Mouse (Mus musculus): ENCODE results near the gene Zfr. TPM values are rescaled to one million over a fixed set of nuclear protein-coding genes. Genes with fewer than 3 reads are reported as not detected.

Zfr gene
- total and polyA plus RNA-seq, 3 experiments = 65.3 to 421 (median 77.6) TPM

DNA sequence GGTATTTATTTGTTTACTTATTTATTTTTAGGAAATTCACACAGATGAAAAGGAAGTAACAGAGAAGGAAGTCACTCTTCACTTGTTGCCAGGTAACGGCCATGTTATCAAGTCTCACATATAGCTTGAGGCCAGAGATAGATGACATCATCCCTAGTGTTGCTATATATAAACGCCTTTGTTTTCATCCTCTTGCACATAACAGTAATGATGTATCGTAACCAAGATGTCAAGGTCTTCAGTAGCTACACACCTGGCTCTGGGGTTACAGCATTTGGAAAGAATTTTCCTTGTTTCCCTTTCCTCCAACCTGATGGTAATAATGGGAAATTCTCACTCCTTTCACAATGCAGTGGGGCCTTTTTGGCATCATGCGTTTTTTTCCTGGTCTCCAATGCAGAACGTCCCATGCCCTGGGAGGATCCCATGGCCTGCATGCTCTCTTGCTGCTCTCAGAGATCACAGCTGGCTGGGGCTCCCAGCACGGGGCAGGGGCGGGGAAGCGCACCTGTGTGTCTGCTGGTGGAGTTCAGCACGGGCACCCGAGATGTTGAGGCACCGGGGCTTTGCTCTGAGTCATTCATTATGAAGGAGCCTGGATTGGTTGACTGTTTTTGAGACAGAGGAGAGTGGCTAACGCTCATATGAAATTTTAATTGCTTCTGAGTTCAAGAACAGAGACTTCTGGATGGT, 112.8 kb downstream of the Zfr start:
- H3K4me1 ChIP-seq (ENCODE audit: insufficient read depth, low read depth, low read length) = peaks cover 52% of the 10 kb centered on the region

DNA sequence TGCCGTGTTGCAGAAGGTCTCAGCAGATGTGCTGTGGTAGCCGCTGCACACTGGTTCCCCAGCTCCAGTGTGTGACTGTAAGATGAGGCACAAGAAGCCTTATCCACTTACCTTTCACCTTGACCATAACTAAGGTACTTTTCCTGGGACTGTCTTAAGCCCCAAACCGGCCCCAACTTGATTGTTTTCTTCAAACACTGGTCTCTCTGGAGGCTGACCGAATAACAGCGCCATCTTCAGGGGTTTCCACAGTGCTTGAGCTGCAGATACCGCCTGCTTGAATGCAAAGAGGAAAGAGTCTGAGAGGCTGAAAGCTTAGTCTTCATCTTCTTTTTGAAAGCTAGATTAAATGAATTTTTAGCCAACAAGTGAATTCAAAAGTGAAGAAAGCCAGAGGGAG, 113.8 kb downstream of the Zfr start:
- TF ChIP-seq CTCF (IDR thresholded peaks at IDR 0.05; ENCODE audit: low read depth, low read length) = no peak
- TF ChIP-seq TAL1 (conservative IDR thresholded peaks at IDR 0.05; ENCODE audit: low read depth, low read length) = no peak
- TF ChIP-seq POLR2AphosphoS5 (IDR thresholded peaks at IDR 0.05; ENCODE audit: insufficient replicate concordance, low read depth, low read length) = no peak
- no peak for TF ChIP-seq GATA2 (IDR thresholded peaks at IDR 0.05; ENCODE audit: borderline replicate concordance, low read depth, low read length)
- TF ChIP-seq GATA1 (IDR thresholded peaks at IDR 0.05; ENCODE audit: borderline replicate concordance, low read length) = no peak
- Histone ChIP-seq H3K36me3 (replicated peaks) (peaks cover 77% of the 10 kb centered on the region), H3K4me1 (ENCODE audit: insufficient read depth, low read depth, low read length) (peaks cover 43% of the 10 kb centered on the region), H3K4me3 (ENCODE audit: low read depth, low read length) (no peak overlapping the region), H3K27me3 (ENCODE audit: insufficient read depth, low read length) (no peaks in the 10 kb centered on the region), H3K9me3 (replicated peaks) (no peaks in the 10 kb centered on the region)
- no peak for DNase-seq (ENCODE audit: low spot score)
- ATAC-seq (ENCODE audit: extremely low read depth, insufficient number of reproducible peaks, low FRiP score, poor library complexity, severe bottlenecking) = no peak

More for the DNA sequence above, 112.8 kb downstream of the Zfr start:
- peak; percentile 92 for ATAC-seq (ENCODE audit: extremely low read depth, insufficient number of reproducible peaks, low FRiP score, poor library complexity, severe bottlenecking)
- peaks cover 73% of the 10 kb centered on the region for H3K36me3 ChIP-seq (replicated peaks)
- no peak for TF ChIP-seq TAL1 (conservative IDR thresholded peaks at IDR 0.05; ENCODE audit: low read depth, low read length)
- TF ChIP-seq CTCF (IDR thresholded peaks at IDR 0.05; ENCODE audit: low read depth, low read length) = no peak
- no peak for TF ChIP-seq GATA2 (IDR thresholded peaks at IDR 0.05; ENCODE audit: borderline replicate concordance, low read depth, low read length)
- no peak for TF ChIP-seq POLR2AphosphoS5 (IDR thresholded peaks at IDR 0.05; ENCODE audit: insufficient replicate concordance, low read depth, low read length)
- no peak for TF ChIP-seq GATA1 (IDR thresholded peaks at IDR 0.05; ENCODE audit: borderline replicate concordance, low read length)
- H3K9me3 ChIP-seq (replicated peaks) = no peaks in the 10 kb centered on the region
- H3K4me3 ChIP-seq (ENCODE audit: low read depth, low read length) = no peak overlapping the region; the same call in 1 of the 2 replicates
- DNase-seq (ENCODE audit: low spot score) = peak; percentile 52
- H3K27me3 ChIP-seq (ENCODE audit: insufficient read depth, low read length) = no peaks in the 10 kb centered on the region

DNA sequence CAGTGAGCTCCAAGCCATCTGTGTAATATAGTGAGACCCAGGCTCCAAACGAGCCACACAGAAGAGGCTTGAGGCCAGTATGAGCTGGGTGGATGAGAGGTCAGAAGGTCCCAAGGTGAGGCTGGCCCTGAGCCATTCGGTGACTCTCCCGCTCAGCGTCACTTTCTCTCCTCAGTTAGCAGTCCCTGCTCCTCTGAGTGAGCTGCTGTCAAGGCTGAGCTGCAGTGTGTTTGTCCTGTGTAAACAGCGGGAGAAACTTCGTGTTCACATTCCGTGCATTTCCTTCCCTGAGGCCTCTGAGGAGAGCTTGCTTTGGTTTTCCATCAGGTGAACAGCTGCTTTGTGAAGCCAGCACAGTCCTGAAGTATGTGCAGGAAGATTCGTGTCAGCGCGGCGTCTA, 114.8 kb downstream of the Zfr start:
- no peak overlapping the region for H3K4me3 ChIP-seq (ENCODE audit: low read depth, low read length)
- peaks cover 78% of the 10 kb centered on the region for H3K36me3 ChIP-seq (replicated peaks)
- TF ChIP-seq GATA2 (IDR thresholded peaks at IDR 0.05; ENCODE audit: borderline replicate concordance, low read depth, low read length) (no peak), CTCF (IDR thresholded peaks at IDR 0.05; ENCODE audit: low read depth, low read length) (no peak), TAL1 (conservative IDR thresholded peaks at IDR 0.05; ENCODE audit: low read depth, low read length) (no peak), POLR2AphosphoS5 (IDR thresholded peaks at IDR 0.05; ENCODE audit: insufficient replicate concordance, low read depth, low read length) (no peak), GATA1 (IDR thresholded peaks at IDR 0.05; ENCODE audit: borderline replicate concordance, low read length) (no peak)
- no peaks in the 10 kb centered on the region for H3K27me3 ChIP-seq (ENCODE audit: insufficient read depth, low read length)
- ATAC-seq (ENCODE audit: extremely low read depth, insufficient number of reproducible peaks, low FRiP score, poor library complexity, severe bottlenecking) = no peak
- H3K4me1 ChIP-seq (ENCODE audit: insufficient read depth, low read depth, low read length) = peaks cover 34% of the 10 kb centered on the region
- H3K9me3 ChIP-seq (replicated peaks) = no peaks in the 10 kb centered on the region
- no peak for DNase-seq (ENCODE audit: low spot score)

DNA sequence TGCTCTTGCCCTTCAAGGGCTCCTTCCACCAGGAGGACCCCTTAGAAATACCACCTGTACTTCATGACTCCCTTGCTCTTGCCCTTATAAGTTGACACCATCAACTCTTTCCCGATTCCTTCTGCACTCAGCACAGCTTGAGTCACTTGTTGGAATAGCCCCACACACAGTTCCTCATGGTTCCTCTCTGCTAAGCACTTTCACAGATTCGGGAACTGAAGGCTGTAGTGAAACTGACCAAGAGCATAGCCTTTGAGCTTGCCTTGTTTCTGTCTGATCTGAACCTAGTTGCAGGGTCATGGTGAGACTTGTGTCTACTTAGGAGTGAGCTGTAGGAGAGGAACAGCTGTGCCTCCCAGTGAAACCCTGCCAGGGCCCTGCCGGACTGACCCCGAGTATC, 115.4 kb downstream of the Zfr start:
- Histone ChIP-seq H3K4me3 (ENCODE audit: low read depth, low read length) (no peak overlapping the region), H3K36me3 (replicated peaks) (peaks cover 79% of the 10 kb centered on the region), H3K27me3 (ENCODE audit: insufficient read depth, low read length) (no peaks in the 10 kb centered on the region), H3K9me3 (replicated peaks) (no peaks in the 10 kb centered on the region), H3K4me1 (ENCODE audit: insufficient read depth, low read depth, low read length) (peaks cover 30% of the 10 kb centered on the region)
- TF ChIP-seq CTCF (IDR thresholded peaks at IDR 0.05; ENCODE audit: low read depth, low read length) (no peak), POLR2AphosphoS5 (IDR thresholded peaks at IDR 0.05; ENCODE audit: insufficient replicate concordance, low read depth, low read length) (no peak), TAL1 (conservative IDR thresholded peaks at IDR 0.05; ENCODE audit: low read depth, low read length) (no peak), GATA1 (IDR thresholded peaks at IDR 0.05; ENCODE audit: borderline replicate concordance, low read length) (no peak), GATA2 (IDR thresholded peaks at IDR 0.05; ENCODE audit: borderline replicate concordance, low read depth, low read length) (no peak)
- no peak for ATAC-seq (ENCODE audit: extremely low read depth, insufficient number of reproducible peaks, low FRiP score, poor library complexity, severe bottlenecking)
- DNase-seq (ENCODE audit: low spot score) = no peak

Other genes starting within 250 kb of the Zfr start
- not detected in 2 replicates for gene Npr3, start 210.5 kb upstream of the Zfr start, total RNA-seq (2014; fragmentation: Nextera tagmentation)
- 0.06 and 0.16 TPM in 2 replicates for gene Npr3, start 210.5 kb upstream of the Zfr start, total RNA-seq (2017)
- gene Npr3, start 210.5 kb upstream of the Zfr start, polyA plus RNA-seq (2012) = not detected in 2 replicates
- 308 and 383 TPM in 2 replicates for gene Sub1, start 120.8 kb upstream of the Zfr start, total RNA-seq (2014; fragmentation: Nextera tagmentation)
- 661 and 945 TPM in 2 replicates for gene Sub1, start 120.8 kb upstream of the Zfr start, total RNA-seq (2017)
- gene Sub1, start 120.8 kb upstream of the Zfr start, polyA plus RNA-seq (2012) = 26.1 and 28.4 TPM in 2 replicates
- 27.6 and 29.0 TPM in 2 replicates for gene Mtmr12, start 87.2 kb downstream of the Zfr start, total RNA-seq (2014; fragmentation: Nextera tagmentation)
- gene Mtmr12, start 87.2 kb downstream of the Zfr start, total RNA-seq (2017) = 25.7 and 29.4 TPM in 2 replicates
- gene Mtmr12, start 87.2 kb downstream of the Zfr start, polyA plus RNA-seq (2012) = 7.9 and 8.2 TPM in 2 replicates
- 411 and 482 TPM in 2 replicates for gene Golph3, start 203.6 kb downstream of the Zfr start, total RNA-seq (2014; fragmentation: Nextera tagmentation)
- 299 and 319 TPM in 2 replicates for gene Golph3, start 203.6 kb downstream of the Zfr start, total RNA-seq (2017)
- 739 and 1,035 TPM in 2 replicates for gene Golph3, start 203.6 kb downstream of the Zfr start, polyA plus RNA-seq (2012)
- not detected in 2 replicates for gene 1810049J17Rik, start 204.1 kb downstream of the Zfr start, total RNA-seq (2014; fragmentation: Nextera tagmentation)
- gene 1810049J17Rik, start 204.1 kb downstream of the Zfr start, total RNA-seq (2017) = 0.38 TPM in 1 of 2 replicates, not detected in the other
- 0.36 and 0.52 TPM in 2 replicates for gene 1810049J17Rik, start 204.1 kb downstream of the Zfr start, polyA plus RNA-seq (2012)

Measured in G1E (cell line).